Mouse (Mus musculus) forebrain, embryonic 11.5 days (tissue): ENCODE results near the gene Ppp1r14a. TPM values are rescaled to one million over a fixed set of nuclear protein-coding genes. Genes with fewer than 3 reads are reported as not detected.
A peak's percentile ranks its signal among the peaks of the same experiment; 100 is the strongest.

ENCODE experiments used
- ATAC-seq: fragments of 200-750 bp; cut with Nextera tagmentation; replicated peaks from 2 replicates; pipeline ENCODE4 v1.8.0; 2017; ENCODE audit warnings: moderate TSS enrichment; ENCODE audit not compliant: low FRiP score
- DNase-seq: peaks from one replicate; pipeline ENCODE4 v3.0.0-alpha.2; 2017; ENCODE audit warnings: low spot score
- H3K27ac ChIP-seq: fragments of 300-500 bp; sonication (generic); 2 replicates; pipeline ENCODE4 v1.5.1; 2014; ENCODE audit warnings: low read depth, low read length
- H3K27me3 ChIP-seq: fragments of 300-500 bp; sonication (generic); 2 replicates; pipeline ENCODE4 v1.6.1; 2014; ENCODE audit warnings: mild to moderate bottlenecking, low read length, mixed read lengths; ENCODE audit not compliant: control insufficient read depth, insufficient read depth
- H3K36me3 ChIP-seq: fragments of 300-500 bp; sonication (generic); 2 replicates; pipeline ENCODE4 v1.6.1; 2014; ENCODE audit warnings: mild to moderate bottlenecking, low read length, moderate library complexity, mixed read lengths; ENCODE audit not compliant: control insufficient read depth, insufficient read depth
- H3K4me1 ChIP-seq: fragments of 300-500 bp; sonication (generic); replicated peaks from 2 replicates; pipeline ENCODE4 v1.6.1; 2014; ENCODE audit warnings: low read length, mixed read lengths; ENCODE audit not compliant: control insufficient read depth, insufficient read depth
- H3K4me2 ChIP-seq: fragments of 300-500 bp; sonication (generic); 2 replicates; pipeline ENCODE4 v1.6.1; 2014; ENCODE audit warnings: low read depth, mild to moderate bottlenecking, low read length, moderate library complexity, mixed read lengths; ENCODE audit not compliant: severe bottlenecking
- H3K4me3 ChIP-seq: fragments of 300-500 bp; sonication (generic); 2 replicates; pipeline ENCODE4 v1.5.1; 2014; ENCODE audit warnings: low read depth, low read length
- H3K9ac ChIP-seq: fragments of 300-500 bp; sonication (generic); 2 replicates; pipeline ENCODE4 v1.6.1; 2014; ENCODE audit warnings: low read length
- H3K9me3 ChIP-seq: fragments of 300-500 bp; sonication (generic); 2 replicates; pipeline ENCODE4 v1.6.1; 2016; ENCODE audit warnings: low read length, mixed read lengths; ENCODE audit not compliant: control insufficient read depth
- WGBS: fragments of 180-500 bp; shearing (Covaris S2); extraction: QIAGEN DNeasy Blood & Tissue Kit; methylation state at CpG from one replicate; pipeline ENCODE4 v1.1.7; 2014; 5-methylcytosine and 5-hydroxymethylcytosine counted together
- polyA plus RNA-seq: library from polyadenylated mRNA; unstranded; fragments of >200 nt; fragmentation: Nextera tagmentation; extraction: Ambion mirVana; gene quantifications from 2 replicates; pipeline ENCODE4 v1.2.1, GENCODE M21; 2014

Gene Ppp1r14a
- polyA plus RNA-seq, 1 experiment from 2014 or later = 13.3 TPM

DNA sequence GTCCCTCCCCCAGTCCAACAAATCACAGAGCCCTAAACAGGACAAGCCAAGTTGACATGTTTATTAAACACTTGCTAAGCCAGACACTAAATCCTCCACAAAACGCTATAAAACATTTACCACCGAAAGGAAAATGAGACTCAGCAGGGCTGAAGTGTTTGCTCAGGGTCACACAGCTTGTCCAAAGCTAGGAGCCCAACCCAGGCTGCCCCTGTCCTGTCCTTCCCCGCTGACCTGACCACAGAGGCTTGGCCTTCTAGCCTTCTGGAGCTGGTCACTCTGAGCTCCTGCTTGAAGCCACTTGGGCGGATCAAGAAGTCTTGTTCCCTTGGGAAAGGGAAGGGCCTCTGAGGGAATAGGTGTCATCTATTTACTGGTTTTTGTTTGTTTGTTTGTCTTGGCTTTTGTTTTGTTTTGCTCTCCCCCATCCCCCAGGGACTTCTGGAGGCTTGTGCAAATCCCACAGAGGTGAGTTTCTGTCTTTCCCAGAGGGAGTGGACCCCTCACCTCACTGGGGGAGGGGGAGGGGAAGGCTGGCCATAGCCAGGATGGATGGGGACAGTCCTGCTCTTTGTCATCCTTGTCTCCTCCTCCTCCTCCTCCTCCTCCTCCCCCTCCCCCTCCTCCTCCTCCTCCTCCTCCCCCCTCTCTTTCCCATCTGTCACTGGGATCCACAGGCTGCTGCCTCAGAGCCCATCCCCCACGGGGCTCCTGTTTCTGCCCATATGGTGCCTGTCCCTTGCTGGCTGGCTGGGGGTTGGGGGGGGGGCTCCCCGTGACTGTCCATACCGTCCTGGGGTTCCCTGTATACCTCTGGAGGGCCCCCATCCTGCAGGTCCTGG, 2.7 kb downstream of the Ppp1r14a start:
- H3K27ac ChIP-seq = peak overlapping the region; percentile 60
- peak overlapping the region; percentile 12; the same call in 1 of the 2 replicates for H3K9ac ChIP-seq
- WGBS = 42% methylated on average over 6 of the region's 7 CpGs
- peaks cover 9% of the 10 kb centered on the region for H3K27me3 ChIP-seq
- no peak overlapping the region for H3K4me3 ChIP-seq
- peaks cover 17% of the 10 kb centered on the region for H3K4me1 ChIP-seq
- no peaks in the 10 kb centered on the region for H3K36me3 ChIP-seq
- 0 out of 2 replicates have a peak overlapping the region, but pooled peaks have one; percentile 27 for H3K4me2 ChIP-seq
- peak; percentile 47; the same call in 1 of the 2 replicates for ATAC-seq
- peak; percentile 76 for DNase-seq
- H3K9me3 ChIP-seq = no peaks in the 10 kb centered on the region

DNA sequence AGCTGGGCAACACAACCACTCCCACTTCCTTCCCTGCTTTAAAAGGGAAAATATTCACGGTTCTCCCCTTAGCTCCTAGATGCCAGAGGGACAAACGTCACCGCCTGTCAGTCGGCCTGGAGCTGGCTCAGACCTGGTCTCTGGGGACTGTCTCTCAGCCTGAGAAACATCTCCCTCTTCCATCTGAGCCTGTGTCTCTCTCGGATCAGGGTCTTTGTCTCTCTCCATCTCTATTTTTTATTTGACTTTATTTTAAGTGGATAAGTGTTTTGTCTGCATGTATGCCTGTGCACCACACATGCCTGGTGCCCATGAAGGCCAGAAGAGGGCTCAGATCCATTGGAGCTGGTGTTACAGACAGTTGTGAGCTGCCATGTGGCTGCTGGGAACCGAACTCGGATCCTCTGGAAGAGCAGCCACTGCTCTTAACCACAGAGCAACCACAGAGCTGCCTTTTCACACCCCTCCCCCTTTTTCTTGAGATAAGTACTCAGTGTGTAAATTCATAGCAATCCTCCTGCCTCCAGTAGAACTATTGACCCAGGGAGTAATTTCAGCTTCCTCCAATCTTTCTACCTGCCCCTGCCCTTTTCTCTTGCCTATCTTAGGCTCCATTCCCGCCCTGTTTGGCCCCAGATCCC, 3.5 kb downstream of the Ppp1r14a start:
- Histone ChIP-seq H3K4me3 (no peak overlapping the region), H3K9ac (peak overlapping the region; percentile 12; the same call in 1 of the 2 replicates), H3K36me3 (no peaks in the 10 kb centered on the region), H3K9me3 (no peaks in the 10 kb centered on the region), H3K27ac (peak overlapping the region; percentile 60), H3K27me3 (peaks cover 7% of the 10 kb centered on the region), H3K4me1 (peaks cover 17% of the 10 kb centered on the region), H3K4me2 (0 out of 2 replicates have a peak overlapping the region, but pooled peaks have one; percentile 27)
- DNase-seq (no peak), ATAC-seq (no peak; the same call in 1 of the 2 replicates)
- WGBS = 34% methylated on average over 8 of the region's 8 CpGs

- no peak overlapping the region for H3K4me2 ChIP-seq
- ATAC-seq = no peak
- H3K36me3 ChIP-seq = no peaks in the 10 kb centered on the region
- H3K27me3 ChIP-seq = peaks cover 7% of the 10 kb centered on the region
- H3K27ac ChIP-seq = peak overlapping the region; percentile 60
- peak overlapping the region; percentile 6; the same call in 1 of the 2 replicates for H3K9ac ChIP-seq
- no peak for DNase-seq
- H3K4me3 ChIP-seq = no peak overlapping the region
- WGBS = 30% methylated on average over 18 of the region's 19 CpGs
- peaks cover 17% of the 10 kb centered on the region for H3K4me1 ChIP-seq
- no peaks in the 10 kb centered on the region for H3K9me3 ChIP-seq
Observed at GRCm38 (mm10) chr7:29293131-29294065, 4.3 kb downstream of the Ppp1r14a start.

- H3K4me3 ChIP-seq = no peak overlapping the region
- no peaks in the 10 kb centered on the region for H3K36me3 ChIP-seq
- H3K9me3 ChIP-seq = no peaks in the 10 kb centered on the region
- no peak overlapping the region for H3K4me2 ChIP-seq
- H3K27ac ChIP-seq = no peak overlapping the region
- no peak for ATAC-seq
- 74% methylated on average over 13 of the region's 13 CpGs for WGBS
- H3K4me1 ChIP-seq = peaks cover 14% of the 10 kb centered on the region
- DNase-seq = no peak
- H3K9ac ChIP-seq = no peak overlapping the region
- H3K27me3 ChIP-seq = peaks cover 5% of the 10 kb centered on the region; the same call in 1 of the 2 replicates
Observed at GRCm38 (mm10) chr7:29294111-29294761, 5.1 kb downstream of the Ppp1r14a start.

- Histone ChIP-seq H3K4me3 (no peak overlapping the region), H3K36me3 (no peaks in the 10 kb centered on the region), H3K4me1 (peaks cover 13% of the 10 kb centered on the region), H3K9ac (no peak overlapping the region), H3K4me2 (no peak overlapping the region), H3K9me3 (no peaks in the 10 kb centered on the region), H3K27ac (no peak overlapping the region), H3K27me3 (no peaks in the 10 kb centered on the region)
- 85% methylated on average over 24 of the region's 24 CpGs for WGBS
- ATAC-seq = no peak
- DNase-seq = no peak
Observed at GRCm38 (mm10) chr7:29295861-29296647, 6.9 kb downstream of the Ppp1r14a start.

- 0 out of 2 replicates have a peak, but pooled peaks have one; percentile 10 for ATAC-seq
- Histone ChIP-seq H3K4me1 (peaks cover 7% of the 10 kb centered on the region), H3K4me3 (no peak overlapping the region), H3K36me3 (no peaks in the 10 kb centered on the region), H3K9ac (no peak overlapping the region), H3K27ac (no peak overlapping the region), H3K9me3 (no peaks in the 10 kb centered on the region), H3K4me2 (no peak overlapping the region), H3K27me3 (no peaks in the 10 kb centered on the region)
- DNase-seq = peak; percentile 79
- WGBS = 11% methylated on average over 10 of the region's 10 CpGs
Observed at GRCm38 (mm10) chr7:29296998-29297397, 7.9 kb downstream of the Ppp1r14a start.

DNA sequence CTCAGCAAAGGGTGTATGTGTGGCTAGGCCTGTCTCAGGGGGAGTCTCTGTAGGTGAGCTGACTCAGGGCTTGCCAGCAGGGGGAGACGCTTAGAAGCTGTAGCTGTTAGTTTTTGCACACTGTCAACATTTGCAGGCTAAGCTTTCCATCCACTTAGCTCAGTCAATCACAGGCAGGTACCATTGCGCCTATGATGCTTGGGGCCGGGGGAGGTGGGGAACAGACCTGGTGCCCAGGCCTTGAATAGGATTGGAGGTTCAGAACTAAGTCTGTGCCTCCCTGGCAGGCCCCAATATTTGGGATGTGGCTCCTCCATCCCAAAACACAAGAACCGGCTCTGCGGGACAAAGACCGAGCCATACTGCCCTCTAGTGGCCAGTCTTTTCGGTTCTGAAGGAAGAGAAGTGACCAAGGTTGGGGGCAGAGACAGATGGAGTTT, 12.0 kb downstream of the Ppp1r14a start:
- H3K36me3 ChIP-seq = no peaks in the 10 kb centered on the region
- no peak for ATAC-seq
- peak; percentile 85 for DNase-seq
- H3K9ac ChIP-seq = peak overlapping the region; percentile 37
- no peaks in the 10 kb centered on the region for H3K9me3 ChIP-seq
- 0 out of 2 replicates have a peak overlapping the region, but pooled peaks have one; percentile 5 for H3K4me2 ChIP-seq
- H3K4me3 ChIP-seq = no peak overlapping the region
- no peaks in the 10 kb centered on the region for H3K27me3 ChIP-seq
- H3K27ac ChIP-seq = no peak overlapping the region
- WGBS = under 1% methylated on average over 7 of the region's 7 CpGs
- peaks cover 12% of the 10 kb centered on the region; the same call in 1 of the 2 replicates for H3K4me1 ChIP-seq
